Mouse (Mus musculus) testis, adult 2 months (tissue): ENCODE measurements at regions not wholly inside any gene's neighbourhood (a gene's known extent, or its start where the extent isn't known, plus 50 kb on each side); places are given as distances from the start of the nearest gene placed in this dataset.

Experiments
- CTCF ChIP-seq: fragments of 200-500 bp; IDR thresholded peaks from 2 replicates; pipeline ENCODE4 v1.5.1; 2012; ENCODE audit warnings: low read depth, mild to moderate bottlenecking, inconsistent platforms, low read length, moderate library complexity; ENCODE audit not compliant: control insufficient read depth, insufficient read depth, insufficient replicate concordance
- POLR2A ChIP-seq: fragments of 200-500 bp; IDR thresholded peaks from 2 replicates; pipeline ENCODE4 v1.6.1; 2012; ENCODE audit warnings: low read depth, mild to moderate bottlenecking, inconsistent platforms, low read length, moderate library complexity; ENCODE audit not compliant: control insufficient read depth

GRCm38 (mm10) chr11:64281781-64282180 is 153.4 kb upstream of the Hs3st3a1 start:
- TF ChIP-seq CTCF (no peak), POLR2A (no peak)
